Mouse (Mus musculus): ENCODE measurements around the gene Pced1a.

- TF ChIP-seq GATA1 (IDR thresholded peaks at IDR 0.05; ENCODE audit: low read length): no peak
- TF ChIP-seq TAL1 (IDR thresholded peaks at IDR 0.05; ENCODE audit: low read length): no peak
Observed at GRCm38 (mm10) chr2:130451086-130451726, 26.7 kb upstream of the Pced1a start.

All from erythroblast, embryonic 14.5 days (primary cell).